Mouse (Mus musculus) urinary bladder, postnatal 10 days (tissue): Measurements from ENCODE around the gene Foxf1.
A peak's percentile ranks its signal among the peaks of the same experiment; 100 is the strongest.

Experiments
- DNase-seq: peaks from one replicate; pipeline ENCODE4 v3.0.0; 2022; ENCODE audit warnings: low spot score

Gene Foxf1

DNA sequence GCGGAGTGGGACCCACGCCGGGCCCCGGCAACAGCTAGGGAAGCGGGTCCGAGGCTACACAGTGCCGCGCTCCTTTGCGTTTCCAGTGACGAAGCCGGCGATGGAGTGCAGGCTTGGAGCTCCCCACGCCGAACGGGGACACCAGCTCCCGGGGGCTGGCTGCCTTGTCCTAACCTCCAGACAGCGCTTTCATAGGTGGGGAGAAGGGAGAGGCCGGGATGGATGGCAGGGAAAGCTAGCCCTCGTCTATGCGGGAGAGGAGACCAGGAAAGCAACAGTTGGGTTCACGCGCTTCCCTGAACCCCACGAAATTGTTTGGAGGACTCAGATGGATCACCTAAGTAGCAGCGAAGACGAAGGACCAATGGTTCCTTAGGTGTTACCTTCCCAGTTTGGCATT, 30.9 kb downstream of the Foxf1 start:
- DNase-seq = no peak

DNA sequence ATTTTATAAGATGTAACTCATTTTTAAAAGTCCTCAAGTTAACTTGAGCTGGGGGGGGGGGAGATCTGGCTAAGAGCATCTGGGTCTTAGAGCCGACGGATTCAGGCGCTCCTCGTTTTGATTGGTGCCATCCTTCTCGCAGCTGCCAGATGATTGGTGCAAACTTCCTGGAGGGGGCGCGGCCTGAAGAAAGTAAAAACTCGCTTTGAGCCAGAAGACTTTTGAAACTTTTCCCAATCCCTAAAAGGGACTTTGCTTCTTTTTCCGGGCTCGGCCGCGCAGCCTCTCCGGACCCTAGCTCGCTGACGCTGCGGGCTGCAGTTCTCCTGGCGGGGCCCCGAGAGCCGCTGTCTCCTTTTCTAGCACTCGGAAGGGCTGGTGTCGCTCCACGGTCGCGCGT, 31.8 kb downstream of the Foxf1 start, which contains the start of gene Foxc2:
TSS of gene Foxc2 (plus strand) at position 224 of the 400 bp plus-strand sequence.
- peak; percentile 41 for DNase-seq

- no peak for DNase-seq
These were observed 32.5 kb downstream of the Foxf1 start for GRCm38 (mm10) chr8:121116591-121117185.

- DNase-seq = no peak
These were observed 33.0 kb downstream of the Foxf1 start for GRCm38 (mm10) chr8:121117186-121117651.

DNA sequence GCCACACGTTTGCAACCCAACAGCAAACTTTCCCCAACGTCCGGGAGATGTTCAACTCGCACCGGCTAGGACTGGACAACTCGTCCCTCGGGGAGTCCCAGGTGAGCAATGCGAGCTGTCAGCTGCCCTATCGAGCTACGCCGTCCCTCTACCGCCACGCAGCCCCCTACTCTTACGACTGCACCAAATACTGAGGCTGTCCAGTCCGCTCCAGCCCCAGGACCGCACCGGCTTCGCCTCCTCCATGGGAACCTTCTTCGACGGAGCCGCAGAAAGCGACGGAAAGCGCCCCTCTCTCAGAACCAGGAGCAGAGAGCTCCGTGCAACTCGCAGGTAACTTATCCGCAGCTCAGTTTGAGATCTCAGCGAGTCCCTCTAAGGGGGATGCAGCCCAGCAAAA, 33.7 kb downstream of the Foxf1 start:
- no peak for DNase-seq

GRCm38 (mm10) chr8:121118634-121119420, 34.6 kb downstream of the Foxf1 start:
- no peak for DNase-seq

GRCm38 (mm10) chr8:121119635-121120455, 35.7 kb downstream of the Foxf1 start:
- DNase-seq = no peak

DNA sequence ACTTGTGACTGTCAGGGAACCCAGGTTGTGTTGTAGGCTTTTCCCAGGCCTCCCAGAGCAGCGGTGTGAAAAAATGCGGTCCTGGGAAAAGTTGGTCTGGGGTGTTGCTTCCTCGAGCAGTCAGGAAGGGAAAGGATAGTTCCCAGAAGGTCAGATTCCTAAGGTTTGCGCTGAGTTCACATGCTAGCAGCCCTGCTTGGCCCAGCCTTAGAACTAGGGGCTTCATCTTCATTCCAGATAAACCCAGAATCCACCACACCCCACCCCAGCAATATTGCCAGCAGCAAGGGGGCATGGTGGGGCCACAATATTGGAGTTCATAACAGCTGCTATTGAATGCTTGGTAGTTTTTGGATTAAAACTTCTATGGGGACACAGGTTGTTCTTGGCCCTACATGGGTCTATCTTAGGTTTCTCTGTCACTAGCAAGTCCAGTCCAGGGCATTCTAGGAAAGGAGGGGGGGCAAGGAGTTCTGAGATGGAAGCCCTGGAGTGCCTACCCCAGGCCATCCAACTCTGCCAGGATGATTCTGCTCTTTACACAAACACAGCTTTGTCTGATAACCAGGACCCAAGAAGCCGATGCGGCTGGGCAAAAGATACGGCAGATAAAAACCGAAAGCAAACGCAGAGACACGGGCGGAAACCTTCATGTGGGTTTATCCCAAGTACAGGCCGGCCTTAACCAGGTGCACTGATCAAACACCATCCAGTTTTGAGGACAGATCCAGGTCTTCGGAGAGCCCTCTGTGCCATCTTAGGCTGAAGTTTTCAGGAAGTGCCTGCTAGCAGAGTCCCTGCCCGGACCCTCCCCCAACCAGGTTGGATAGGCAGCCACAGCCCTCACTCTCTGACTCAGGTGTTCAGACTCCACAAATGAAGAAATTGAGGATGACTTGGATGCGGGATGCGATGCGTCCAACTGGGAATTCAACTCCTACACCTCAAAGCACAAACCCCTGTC, 36.6 kb downstream of the Foxf1 start:
- DNase-seq = no peak

DNA sequence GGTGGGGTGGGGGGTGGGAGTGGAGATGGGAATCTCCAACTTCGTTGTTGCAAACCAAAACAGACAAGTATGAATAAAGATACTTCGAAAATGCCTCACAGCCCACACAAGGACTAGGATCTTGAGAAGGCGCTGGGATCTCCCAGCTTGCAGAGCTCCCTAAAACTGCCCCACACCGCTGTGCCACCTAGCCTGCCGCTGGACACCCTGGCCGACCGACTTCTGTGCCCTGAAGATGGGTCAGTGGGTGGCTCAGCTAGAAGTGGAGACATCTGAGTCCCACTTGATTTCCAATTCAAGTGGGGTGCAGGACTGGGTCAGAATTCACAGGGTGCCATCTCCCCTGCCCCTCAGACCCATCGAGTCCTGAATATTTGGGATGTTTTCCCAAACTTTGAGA, 37.5 kb downstream of the Foxf1 start:
- no peak for DNase-seq

DNA sequence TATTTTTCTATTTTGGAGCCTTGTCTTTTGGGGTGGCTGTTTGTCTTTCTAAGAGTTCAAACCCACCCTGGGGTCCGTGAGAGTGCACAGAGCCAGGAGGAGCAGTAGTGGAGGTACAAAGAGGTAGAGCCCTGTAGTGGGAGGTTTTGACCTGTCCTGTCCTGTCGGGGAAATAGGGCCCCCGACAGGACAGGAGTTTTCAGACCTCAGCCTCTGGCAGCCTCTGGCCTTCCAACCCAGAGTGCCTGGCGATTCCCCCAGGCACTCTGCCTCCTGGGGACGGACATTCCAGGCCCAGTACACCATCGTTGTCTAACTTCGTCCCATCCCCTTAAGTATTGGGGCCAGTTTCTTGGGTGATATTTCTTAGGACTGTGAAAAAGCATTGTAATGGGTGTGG, 38.2 kb downstream of the Foxf1 start:
- DNase-seq = no peak

- DNase-seq = no peak
These were observed 38.9 kb downstream of the Foxf1 start for GRCm38 (mm10) chr8:121123113-121123512.

DNA sequence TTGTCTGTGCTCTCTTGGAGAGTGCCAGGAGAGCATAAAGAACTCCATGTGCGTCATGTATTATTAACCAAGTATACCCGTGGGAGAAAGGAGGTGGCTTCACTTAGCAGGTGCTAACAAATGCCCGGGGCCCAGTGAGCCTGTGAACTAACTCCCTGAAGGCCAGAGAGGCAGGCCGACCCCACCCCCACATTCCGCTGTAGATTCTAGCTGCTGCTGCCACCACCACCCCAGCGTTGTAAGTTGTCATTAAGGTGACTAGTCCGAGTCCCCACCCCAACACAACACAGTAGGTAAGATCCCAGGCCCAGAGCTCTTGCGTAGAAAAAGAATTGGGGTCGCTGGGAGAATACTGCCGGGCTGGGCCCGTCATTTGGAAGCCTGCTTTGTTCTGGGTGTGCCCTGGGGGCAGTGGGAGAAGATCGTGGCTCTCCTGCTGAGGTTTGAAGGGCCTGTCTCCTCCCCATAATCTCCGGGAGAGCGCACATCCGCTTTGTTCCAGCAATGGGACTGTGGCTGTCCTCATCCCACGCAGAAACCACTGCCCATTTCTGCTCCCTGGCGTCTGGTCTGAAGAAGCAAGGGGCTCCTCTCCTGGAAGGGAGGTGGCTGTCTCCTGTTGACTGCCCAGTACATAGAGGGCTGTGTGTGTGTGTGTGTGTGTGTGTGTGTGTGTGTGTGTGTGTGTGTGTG, 40.5 kb downstream of the Foxf1 start:
- DNase-seq = no peak

- DNase-seq = no peak
These were observed 41.2 kb downstream of the Foxf1 start for GRCm38 (mm10) chr8:121125311-121125876.

GRCm38 (mm10) chr8:121126191-121126590, 42.0 kb downstream of the Foxf1 start:
- DNase-seq = no peak

- DNase-seq = no peak
These were observed 42.5 kb downstream of the Foxf1 start for GRCm38 (mm10) chr8:121126694-121127093.

DNA sequence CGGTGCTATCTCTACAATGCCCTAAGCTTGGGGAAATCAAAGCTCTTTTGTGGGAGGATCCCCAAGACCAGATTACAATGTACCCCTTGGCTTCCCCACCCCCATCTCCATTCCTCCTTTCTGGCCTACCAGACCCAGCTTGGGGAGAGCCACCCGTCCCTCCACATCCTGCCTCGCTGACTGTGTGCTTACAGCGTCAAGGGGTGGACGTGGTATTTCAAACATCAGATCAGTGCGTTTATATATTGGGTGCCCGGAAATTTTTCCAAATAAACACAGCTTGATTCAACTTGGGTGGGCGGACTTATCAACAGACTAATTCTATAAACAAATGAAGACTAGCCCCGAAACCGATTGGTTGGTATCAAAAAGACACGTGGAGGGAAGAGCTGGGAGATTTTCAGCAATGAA, 43.1 kb downstream of the Foxf1 start:
- DNase-seq = no peak

DNA sequence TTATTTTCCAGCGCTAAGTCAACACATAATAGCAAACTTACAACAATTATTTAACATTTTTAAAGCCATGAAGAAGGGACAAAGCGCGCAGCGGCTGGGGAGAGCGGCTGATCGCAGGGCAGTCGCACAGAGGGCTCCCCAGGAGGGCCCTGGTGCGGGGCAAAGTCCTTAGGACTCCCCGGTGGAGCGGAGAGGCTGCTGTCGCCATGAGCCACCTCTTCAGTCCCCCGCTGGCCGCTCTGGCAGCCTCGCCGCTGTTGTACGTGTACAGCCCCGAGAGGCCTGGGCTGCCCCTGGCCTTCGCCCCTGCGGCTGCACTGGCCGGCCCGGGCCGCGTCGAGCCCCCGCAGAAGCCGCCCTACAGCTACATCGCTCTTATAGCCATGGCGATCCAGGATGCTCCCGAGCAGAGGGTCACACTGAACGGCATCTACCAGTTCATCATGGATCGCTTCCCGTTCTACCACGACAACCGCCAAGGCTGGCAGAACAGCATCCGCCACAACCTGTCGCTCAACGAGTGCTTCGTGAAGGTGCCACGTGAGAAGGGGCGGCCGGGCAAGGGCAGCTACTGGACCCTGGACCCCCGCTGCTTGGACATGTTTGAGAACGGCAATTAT, 43.7 kb downstream of the Foxf1 start, which contains the start of gene Foxl1:
TSS of gene Foxl1 (plus strand) at position 185 of the 620 bp plus-strand sequence.
- no peak for DNase-seq

DNA sequence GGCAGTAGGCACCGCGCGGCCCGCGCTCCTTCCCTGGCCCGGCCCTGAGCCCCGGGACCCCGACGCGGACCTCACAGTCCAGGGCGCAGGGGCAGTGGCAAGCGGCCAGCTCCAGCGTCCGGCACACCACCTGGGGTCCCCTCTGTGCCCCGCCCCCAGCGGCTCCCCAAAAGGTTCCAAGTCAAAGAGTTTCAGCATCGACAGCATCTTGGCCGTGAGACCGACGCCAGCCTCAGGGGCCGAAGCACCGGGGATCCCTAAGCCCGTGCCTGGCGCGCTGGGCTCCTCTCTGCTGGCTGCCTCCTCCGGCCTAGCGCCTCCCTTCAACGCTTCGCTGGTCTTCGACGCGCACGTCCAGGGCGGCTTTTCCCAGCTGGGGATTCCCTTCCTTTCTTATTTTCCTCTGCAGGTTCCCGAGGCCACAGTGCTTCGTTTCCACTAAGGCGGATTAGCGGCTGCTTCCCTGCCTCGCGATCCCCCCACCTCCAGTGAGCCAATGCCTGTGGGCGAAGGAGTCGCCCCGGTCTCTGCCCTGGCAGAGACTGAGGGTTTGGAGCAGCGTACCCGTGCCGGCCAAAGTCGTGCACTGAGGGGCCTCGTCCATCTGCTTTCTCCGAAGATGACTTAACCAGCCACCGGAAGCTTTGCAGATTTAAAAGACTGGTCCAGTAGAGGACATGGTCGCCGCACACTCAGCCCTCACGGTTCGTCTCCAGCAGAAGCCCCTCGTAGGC, 44.5 kb downstream of the Foxf1 start:
- DNase-seq = no peak

DNA sequence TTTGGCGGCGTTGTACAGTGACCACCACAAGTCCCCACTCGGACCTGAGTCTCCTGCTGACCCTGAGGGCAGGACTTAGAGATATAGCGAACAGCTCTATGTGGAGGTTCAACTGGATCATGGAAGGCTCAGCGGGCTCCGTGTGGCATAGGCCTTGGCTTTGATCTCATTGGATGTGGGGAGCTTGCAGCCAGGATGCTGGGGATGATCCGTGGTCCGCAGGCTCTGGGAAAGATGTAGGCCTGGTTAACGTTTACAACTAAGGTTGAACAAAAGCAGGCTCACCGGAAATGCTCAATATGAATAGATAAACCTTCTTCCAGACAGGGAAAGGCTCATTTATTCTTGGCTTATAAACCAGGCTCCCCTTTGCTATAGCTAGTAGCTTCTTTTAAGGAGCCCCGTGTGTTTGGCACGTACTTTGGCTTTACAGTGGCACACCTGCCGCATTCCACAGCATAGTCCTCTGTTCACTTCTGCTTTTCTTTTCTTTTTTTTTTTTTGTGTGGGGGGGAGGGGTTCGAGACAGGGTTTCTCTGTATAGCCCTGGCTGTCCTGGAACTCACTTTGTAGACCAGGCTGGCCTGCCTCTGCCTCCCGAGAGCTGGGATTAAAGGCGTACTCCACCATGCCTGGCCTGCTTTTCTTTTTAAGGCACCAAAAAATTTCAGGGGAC, 45.2 kb downstream of the Foxf1 start:
- no peak for DNase-seq
